Mouse (Mus musculus) duodenum, adult 2 months (tissue): Measurements from ENCODE around the gene Mthfsl. TPM values are rescaled to one million over a fixed set of nuclear protein-coding genes. Genes with fewer than 3 reads are reported as not detected.

ENCODE experiments used
- polyA plus RNA-seq: library from polyadenylated mRNA; depleted of rRNA; stranded (reverse); fragments of >200 nt; gene quantifications from 2 replicates; pipeline ENCODE4 v1.2.3, GENCODE M21; 2012; ENCODE audit warnings: low replicate concordance; rRNA removed

The Mthfsl gene
- polyA plus RNA-seq, result 3.0 and 7.4 TPM in 2 replicates

DNA sequence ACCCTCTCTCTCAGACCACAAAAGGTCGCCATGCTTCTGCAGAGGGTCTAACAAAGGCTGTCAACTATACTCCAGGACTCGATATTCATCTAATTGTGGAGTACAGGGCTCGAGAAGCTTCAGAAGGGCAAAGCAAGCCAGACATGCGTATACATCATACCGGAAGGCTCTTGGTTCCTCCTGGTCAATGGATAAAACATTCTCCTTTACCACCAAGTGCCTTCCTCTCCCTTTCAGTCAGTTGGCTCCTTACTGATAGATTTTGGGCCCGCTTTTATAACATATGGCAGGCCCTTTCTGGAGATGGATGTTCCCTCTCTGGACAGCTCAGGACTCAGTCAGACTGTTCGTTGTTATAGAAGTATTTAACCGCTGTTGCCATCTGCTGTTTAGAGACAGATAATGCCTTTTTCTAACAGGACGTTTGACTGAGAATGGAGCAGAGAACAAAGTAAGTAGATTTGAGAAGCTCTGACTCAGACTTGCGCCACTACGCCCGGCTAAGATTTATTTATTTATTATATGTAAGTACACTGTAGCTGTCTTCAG lies at the start of gene Mthfsl:
TSS of gene Mthfsl (minus strand) at position 308 of the 549 bp plus-strand sequence.

DNA sequence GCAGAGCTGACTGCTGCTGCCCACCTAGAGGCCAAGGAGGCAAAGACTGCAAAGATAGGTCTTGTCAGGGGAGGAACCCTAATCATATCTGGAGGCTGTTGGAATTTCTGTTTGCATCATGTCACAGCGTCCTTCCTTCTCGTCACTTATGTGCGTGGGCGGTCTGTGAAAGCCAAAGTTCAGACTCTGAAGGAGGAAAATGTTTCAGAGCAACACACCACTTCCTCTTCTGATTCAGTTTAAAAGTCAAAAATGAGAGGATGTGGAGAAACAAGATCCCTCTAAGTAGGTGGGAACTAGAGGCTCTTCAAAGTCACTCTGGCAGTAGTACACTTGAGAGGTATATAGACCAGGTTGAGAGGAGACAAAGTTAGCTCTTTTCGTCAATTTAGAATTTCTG lies 11.6 kb upstream of the Mthfsl start, which contains the start of gene Bcl2a1d:
TSS of gene Bcl2a1d (minus strand) at position 187 of the 400 bp plus-strand sequence.

Other genes with a start within 250 kb of the Mthfsl start
- 1.2 and 1.8 TPM in 2 replicates for gene Syncrip, start 237.7 kb downstream of the Mthfsl start, polyA plus RNA-seq
- 1.1 and 1.3 TPM in 2 replicates for gene Zfp949, start 172.3 kb downstream of the Mthfsl start, polyA plus RNA-seq
- not detected in 2 replicates for gene Trim43a, start 139.4 kb downstream of the Mthfsl start, polyA plus RNA-seq
- 0.65 and 0.93 TPM in 2 replicates for gene Bcl2a1d, start 11.6 kb upstream of the Mthfsl start, polyA plus RNA-seq
- gene Trim43c, start 118.9 kb upstream of the Mthfsl start, polyA plus RNA-seq, result not detected in 2 replicates
- gene Bcl2a1a, start 236.6 kb upstream of the Mthfsl start, polyA plus RNA-seq, result 0.36 and 0.92 TPM in 2 replicates